Mouse (Mus musculus): ENCODE results near the gene Rilpl1.

DNA sequence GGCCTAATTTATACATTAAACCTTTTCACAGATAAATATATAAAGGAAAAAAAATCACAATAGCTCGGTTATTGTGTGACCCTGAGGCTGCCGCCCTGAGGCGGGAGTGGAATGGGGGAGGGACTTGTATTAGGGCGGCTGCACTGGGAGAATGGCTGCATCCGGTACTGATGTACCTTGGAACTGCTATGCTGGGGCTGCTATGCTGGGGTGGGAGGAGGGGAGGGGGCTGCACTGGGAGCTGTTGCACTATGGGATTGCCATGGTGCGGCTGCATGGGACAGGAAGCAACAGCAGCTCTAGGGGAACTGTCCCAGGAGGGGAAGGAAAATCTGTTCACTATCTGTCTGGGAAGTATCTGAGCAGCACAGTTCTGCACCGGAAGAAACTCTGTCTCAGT lies 1.3 kb upstream of the Rilpl1 start:
- TF ChIP-seq CTCF (IDR thresholded peaks at IDR 0.05; ENCODE audit: borderline replicate concordance, insufficient read depth, low read length) (no peak), POLR2A (IDR thresholded peaks at IDR 0.05; ENCODE audit: low read depth, low read length) (no peak)

Measured in embryonic fibroblast, embryonic 13.5 days (primary cell).